ENCODE assay signal across 11 mouse cellular contexts in genomic region chr15:6623529-6624228, GRCm38 (mm10).
DNase-seq lines count a peak whose midpoint lies in the region; ATAC-seq and TF ChIP-seq lines count a peak whose summit lies in the region.
"Had no signal": no experiment of that assay in that cellular context is flagged by ENCODE, and none has a peak within 500 bp of the region (broad histone marks: within the 10 kb centered on the region; RNA-seq: fewer than 3 reads in every experiment).

No protein-coding gene starts in this region.

- intact Hi-C loops in left cerebral cortex, postnatal 25 days (cut with DNase I), result loop anchor here (2.0 to 5.0 kb wide), 2 partner anchors 84 to 385 kb away; partner anchors contain the start of gene Rictor

- ATAC-seq in liver, postnatal 0 days, result peak; percentile 52; the same call in 1 of the 2 replicates
- no peak for ATAC-seq in forebrain, embryonic 15.5 days (replicated peaks)

- peak; percentile 7 to 42 for DNase-seq in spleen, postnatal 36 days (ENCODE audit: low spot score in 2 of 2)
- DNase-seq in spleen, postnatal 10 days (ENCODE audit: low spot score in 2 of 2), result no peak
- DNase-seq in liver, postnatal 0 days, result no peak
- no peak for DNase-seq in left cerebral cortex, postnatal 25 days (ENCODE audit: low spot score in 2 of 2)
- no peak for DNase-seq in kidney, postnatal 36 days
- DNase-seq: heart, postnatal 10 days; kidney, adult 11 months had no signal

- TF ChIP-seq POLR2A in bone marrow macrophage, adult 2 months (IDR thresholded peaks at IDR 0.05; ENCODE audit: borderline replicate concordance, low read depth, low read length), result no peak

- H3K27ac ChIP-seq in bone marrow macrophage, adult 2 months (ENCODE audit: insufficient read depth, low read depth, low read length), result peak overlapping the region; percentile 90
- peak overlapping the region; percentile 60 for H3K27ac ChIP-seq in liver, postnatal 0 days (ENCODE audit: low read depth)
- no peak overlapping the region for H3K27ac ChIP-seq in forebrain, embryonic 15.5 days (replicated peaks)
- H3K27ac ChIP-seq: limb, embryonic 12.5 days had no signal

- H3K9me3 ChIP-seq in liver, postnatal 0 days (ENCODE audit: low read length), result no peaks in the 10 kb centered on the region
- H3K9me3 ChIP-seq in forebrain, embryonic 15.5 days, result no peaks in the 10 kb centered on the region
- H3K9me3 ChIP-seq: limb, embryonic 12.5 days had no signal

- no peak overlapping the region for H3K9ac ChIP-seq in liver, postnatal 0 days (replicated peaks)
- no peak overlapping the region for H3K9ac ChIP-seq in forebrain, embryonic 15.5 days (replicated peaks)
- H3K9ac ChIP-seq: limb, embryonic 12.5 days had no signal

- no peaks in the 10 kb centered on the region for H3K27me3 ChIP-seq in liver, postnatal 0 days (ENCODE audit: insufficient read depth, low read length)
- H3K27me3 ChIP-seq in forebrain, embryonic 15.5 days, result no peaks in the 10 kb centered on the region

- no peak for TF ChIP-seq EP300 in liver, postnatal 0 days (IDR thresholded peaks at IDR 0.05; ENCODE audit: low read depth)

- H3K4me2 ChIP-seq in liver, postnatal 0 days (ENCODE audit: low read depth, low read length), result no peak overlapping the region
- H3K4me2 ChIP-seq in forebrain, embryonic 15.5 days (replicated peaks), result no peak overlapping the region

- no peak overlapping the region for H3K4me3 ChIP-seq in bone marrow macrophage, adult 2 months (ENCODE audit: insufficient read depth, low read length)
- H3K4me3 ChIP-seq in liver, postnatal 0 days (ENCODE audit: low read depth, low read length), result no peak overlapping the region
- no peak overlapping the region for H3K4me3 ChIP-seq in forebrain, embryonic 15.5 days
- H3K4me3 ChIP-seq: erythroblast, embryonic 14.5 days had no signal

- WGBS in liver, postnatal 0 days (ENCODE audit: insufficient replicate concordance), result 35% methylated on average over 8 of the region's 8 CpGs
- 95% methylated on average over 8 of the region's 8 CpGs for WGBS in forebrain, embryonic 15.5 days

- H3K36me3 ChIP-seq in liver, postnatal 0 days (replicated peaks; ENCODE audit: insufficient read depth, low read length), result no peaks in the 10 kb centered on the region
- H3K36me3 ChIP-seq in forebrain, embryonic 15.5 days, result no peaks in the 10 kb centered on the region
- H3K36me3 ChIP-seq: limb, embryonic 12.5 days had no signal

- no peak for TF ChIP-seq CTCF in bone marrow macrophage, adult 2 months (IDR thresholded peaks at IDR 0.05; ENCODE audit: low read depth, low read length)
- TF ChIP-seq CTCF in liver, postnatal 0 days (IDR thresholded peaks at IDR 0.05; ENCODE audit: low read depth), result no peak

- peaks cover 40% of the 10 kb centered on the region for H3K4me1 ChIP-seq in bone marrow macrophage, adult 2 months (ENCODE audit: control insufficient read depth, insufficient read depth, low read length)
- H3K4me1 ChIP-seq in liver, postnatal 0 days (ENCODE audit: insufficient read depth), result peaks cover 17% of the 10 kb centered on the region
- peaks cover 13% of the 10 kb centered on the region for H3K4me1 ChIP-seq in forebrain, embryonic 15.5 days

Comparison
In these comparisons a context has a peak if more than half of its experiments do, and no peak if none do; other contexts are left out.
1. DNase-seq: peak in spleen, postnatal 36 days (2 of 2); none in spleen, postnatal 10 days (0 of 2), liver, postnatal 0 days (single experiment), left cerebral cortex, postnatal 25 days (0 of 2) and kidney, postnatal 36 days (0 of 2).